Mouse (Mus musculus): ENCODE measurements around the gene Zglp1. TPM values are rescaled to one million over a fixed set of nuclear protein-coding genes. Genes with fewer than 3 reads are reported as not detected.

Gene Zglp1
- polyA plus RNA-seq, 1 experiment from 2014 or later = not detected

- Histone ChIP-seq H3K4me3 (ENCODE audit: low read depth, low read length) (no peak overlapping the region), H3K27me3 (replicated peaks; ENCODE audit: control insufficient read depth, insufficient read depth, low read length) (no peaks in the 10 kb centered on the region), H3K27ac (ENCODE audit: low read depth, low read length) (no peak overlapping the region), H3K4me1 (replicated peaks; ENCODE audit: control insufficient read depth, insufficient read depth, low read length) (no peaks in the 10 kb centered on the region), H3K9ac (ENCODE audit: low read depth, low read length) (no peak overlapping the region), H3K9me3 (ENCODE audit: control insufficient read depth) (no peaks in the 10 kb centered on the region), H3K36me3 (ENCODE audit: control insufficient read depth, insufficient read depth) (peaks cover 3% of the 10 kb centered on the region; the same call in 1 of the 2 replicates), H3K4me2 (replicated peaks; ENCODE audit: low read depth) (no peak overlapping the region)
- 76% methylated on average over 1 of the region's 1 CpGs for WGBS
- peak; percentile 38 for TF ChIP-seq CTCF (IDR thresholded peaks at IDR 0.05; ENCODE audit: low read depth)
- no peak for ATAC-seq
Measured at GRCm38 (mm10) chr9:21022726-21023125, 44.2 kb downstream of the Zglp1 start.

GRCm38 (mm10) chr9:21022288-21022687 is 44.6 kb downstream of the Zglp1 start:
- Histone ChIP-seq H3K4me3 (ENCODE audit: low read depth, low read length) (no peak overlapping the region), H3K27me3 (replicated peaks; ENCODE audit: control insufficient read depth, insufficient read depth, low read length) (no peaks in the 10 kb centered on the region), H3K4me1 (replicated peaks; ENCODE audit: control insufficient read depth, insufficient read depth, low read length) (no peaks in the 10 kb centered on the region), H3K36me3 (ENCODE audit: control insufficient read depth, insufficient read depth) (peaks cover under 1% of the 10 kb centered on the region; the same call in 1 of the 2 replicates), H3K4me2 (replicated peaks; ENCODE audit: low read depth) (no peak overlapping the region), H3K9me3 (ENCODE audit: control insufficient read depth) (no peaks in the 10 kb centered on the region), H3K9ac (ENCODE audit: low read depth, low read length) (no peak overlapping the region), H3K27ac (ENCODE audit: low read depth, low read length) (no peak overlapping the region)
- no peak for TF ChIP-seq CTCF (IDR thresholded peaks at IDR 0.05; ENCODE audit: low read depth)
- 61% methylated on average over 6 of the region's 6 CpGs for whole genome bisulfite sequencing
- ATAC-seq = no peak

GRCm38 (mm10) chr9:21021363-21021762 is 45.5 kb downstream of the Zglp1 start:
- no peak for ATAC-seq
- WGBS = 83% methylated on average over 3 of the region's 3 CpGs

GRCm38 (mm10) chr9:21018600-21018999 is 48.3 kb downstream of the Zglp1 start:
- WGBS = 83% methylated on average over 2 of the region's 2 CpGs
- TF ChIP-seq CTCF (IDR thresholded peaks at IDR 0.05; ENCODE audit: low read depth) = no peak
- H3K27ac ChIP-seq (ENCODE audit: low read depth, low read length) = no peak overlapping the region

More at GRCm38 (mm10) chr9:21021363-21021762, 45.5 kb downstream of the Zglp1 start:
- Histone ChIP-seq H3K4me3 (ENCODE audit: low read depth, low read length) (no peak overlapping the region), H3K9ac (ENCODE audit: low read depth, low read length) (no peak overlapping the region), H3K4me1 (replicated peaks; ENCODE audit: control insufficient read depth, insufficient read depth, low read length) (no peaks in the 10 kb centered on the region), H3K4me2 (replicated peaks; ENCODE audit: low read depth) (no peak overlapping the region), H3K9me3 (ENCODE audit: control insufficient read depth) (no peaks in the 10 kb centered on the region), H3K36me3 (ENCODE audit: control insufficient read depth, insufficient read depth) (no peaks in the 10 kb centered on the region), H3K27me3 (replicated peaks; ENCODE audit: control insufficient read depth, insufficient read depth, low read length) (no peaks in the 10 kb centered on the region), H3K27ac (ENCODE audit: low read depth, low read length) (no peak overlapping the region)
- no peak for TF ChIP-seq CTCF (IDR thresholded peaks at IDR 0.05; ENCODE audit: low read depth)

GRCm38 (mm10) chr9:21017177-21017575 is 49.7 kb downstream of the Zglp1 start:
- 42% methylated on average over 4 of the region's 4 CpGs for WGBS
- Histone ChIP-seq H3K4me2 (replicated peaks; ENCODE audit: low read depth) (peak overlapping the region; percentile 81), H3K9me3 (ENCODE audit: control insufficient read depth) (no peaks in the 10 kb centered on the region), H3K4me1 (replicated peaks; ENCODE audit: control insufficient read depth, insufficient read depth, low read length) (no peaks in the 10 kb centered on the region), H3K9ac (ENCODE audit: low read depth, low read length) (no peak overlapping the region), H3K36me3 (ENCODE audit: control insufficient read depth, insufficient read depth) (no peaks in the 10 kb centered on the region), H3K27me3 (replicated peaks; ENCODE audit: control insufficient read depth, insufficient read depth, low read length) (no peaks in the 10 kb centered on the region), H3K27ac (ENCODE audit: low read depth, low read length) (no peak overlapping the region), H3K4me3 (ENCODE audit: low read depth, low read length) (peak overlapping the region; percentile 17; the same call in 1 of the 2 replicates)
- ATAC-seq = no peak
- TF ChIP-seq CTCF (IDR thresholded peaks at IDR 0.05; ENCODE audit: low read depth) = no peak

More at GRCm38 (mm10) chr9:21018600-21018999, 48.3 kb downstream of the Zglp1 start:
- H3K4me1 ChIP-seq (replicated peaks; ENCODE audit: control insufficient read depth, insufficient read depth, low read length) = no peaks in the 10 kb centered on the region
- H3K9ac ChIP-seq (ENCODE audit: low read depth, low read length) = no peak overlapping the region
- no peak for ATAC-seq
- H3K4me3 ChIP-seq (ENCODE audit: low read depth, low read length) = no peak overlapping the region
- no peaks in the 10 kb centered on the region for H3K27me3 ChIP-seq (replicated peaks; ENCODE audit: control insufficient read depth, insufficient read depth, low read length)
- no peaks in the 10 kb centered on the region for H3K9me3 ChIP-seq (ENCODE audit: control insufficient read depth)
- no peaks in the 10 kb centered on the region for H3K36me3 ChIP-seq (ENCODE audit: control insufficient read depth, insufficient read depth)
- H3K4me2 ChIP-seq (replicated peaks; ENCODE audit: low read depth) = no peak overlapping the region

GRCm38 (mm10) chr9:21016331-21017176 is 50.3 kb downstream of the Zglp1 start:
- Histone ChIP-seq H3K9ac (ENCODE audit: low read depth, low read length) (no peak overlapping the region), H3K36me3 (ENCODE audit: control insufficient read depth, insufficient read depth) (no peaks in the 10 kb centered on the region), H3K27ac (ENCODE audit: low read depth, low read length) (no peak overlapping the region), H3K27me3 (replicated peaks; ENCODE audit: control insufficient read depth, insufficient read depth, low read length) (no peaks in the 10 kb centered on the region), H3K4me1 (replicated peaks; ENCODE audit: control insufficient read depth, insufficient read depth, low read length) (no peaks in the 10 kb centered on the region), H3K4me2 (replicated peaks; ENCODE audit: low read depth) (peak overlapping the region; percentile 81), H3K9me3 (ENCODE audit: control insufficient read depth) (no peaks in the 10 kb centered on the region), H3K4me3 (ENCODE audit: low read depth, low read length) (peak overlapping the region; percentile 45)
- 9% methylated on average over 17 of the region's 17 CpGs for WGBS
- TF ChIP-seq CTCF (IDR thresholded peaks at IDR 0.05; ENCODE audit: low read depth) = no peak
- ATAC-seq = no peak
